Mouse (Mus musculus) forebrain, embryonic 16.5 days (tissue): ENCODE results near the gene Slc12a9. TPM values are rescaled to one million over a fixed set of nuclear protein-coding genes. Genes with fewer than 3 reads are reported as not detected.
A peak's percentile ranks its signal among the peaks of the same experiment; 100 is the strongest.

ENCODE experiments used
- ATAC-seq: fragments of 200-750 bp; cut with Nextera tagmentation; 2 replicates; pipeline ENCODE4 v1.8.0; 2017; ENCODE audit warnings: mild to moderate bottlenecking, moderate library complexity
- H3K27ac ChIP-seq: fragments of 300-500 bp; sonication (generic); 2 replicates; pipeline ENCODE4 v1.5.1; 2014; ENCODE audit warnings: low read length, control low read depth
- H3K27me3 ChIP-seq: fragments of 300-500 bp; sonication (generic); replicated peaks from 2 replicates; pipeline ENCODE4 v1.6.1; 2014; ENCODE audit warnings: low read length; ENCODE audit not compliant: control insufficient read depth, insufficient read depth
- H3K36me3 ChIP-seq: fragments of 300-500 bp; sonication (generic); 2 replicates; pipeline ENCODE4 v1.6.1; 2014; ENCODE audit not compliant: control insufficient read depth, insufficient read depth
- H3K4me1 ChIP-seq: fragments of 300-500 bp; sonication (generic); replicated peaks from 2 replicates; pipeline ENCODE4 v1.6.1; 2014; ENCODE audit warnings: low read length; ENCODE audit not compliant: control insufficient read depth, insufficient read depth
- H3K4me2 ChIP-seq: fragments of 300-500 bp; sonication (generic); 2 replicates; pipeline ENCODE4 v1.6.1; 2014; ENCODE audit warnings: mild to moderate bottlenecking, low read length, control low read depth
- H3K4me3 ChIP-seq: fragments of 300-500 bp; sonication (generic); replicated peaks from 2 replicates; pipeline ENCODE4 v1.5.1; 2014; ENCODE audit warnings: mild to moderate bottlenecking, low read length, control low read depth
- H3K9ac ChIP-seq: fragments of 300-500 bp; sonication (generic); replicated peaks from 2 replicates; pipeline ENCODE4 v1.6.1; 2014; ENCODE audit warnings: low read depth, low read length, control low read depth
- H3K9me3 ChIP-seq: fragments of 300-500 bp; sonication (generic); 2 replicates; pipeline ENCODE4 v1.6.1; 2016; ENCODE audit warnings: low read length; ENCODE audit not compliant: control insufficient read depth
- WGBS: fragments of 180-500 bp; shearing (Covaris S2); extraction: QIAGEN DNeasy Blood & Tissue Kit; methylation state at CpG from one replicate; pipeline ENCODE4 v1.1.7; 2014; 5-methylcytosine and 5-hydroxymethylcytosine counted together
- polyA plus RNA-seq: library from polyadenylated mRNA; unstranded; fragments of >200 nt; fragmentation: Nextera tagmentation; extraction: Ambion mirVana; gene quantifications from 2 replicates; pipeline ENCODE4 v1.2.1, GENCODE M21; 2015

The Slc12a9 gene
- polyA plus RNA-seq, 1 experiment from 2014 or later, result 26.0 TPM

- Histone ChIP-seq H3K4me2 (peak overlapping the region; percentile 91), H3K9ac (no peak overlapping the region), H3K4me1 (peaks cover 25% of the 10 kb centered on the region), H3K4me3 (peak overlapping the region; percentile 86), H3K36me3 (peaks cover 20% of the 10 kb centered on the region), H3K9me3 (no peaks in the 10 kb centered on the region), H3K27ac (no peak overlapping the region), H3K27me3 (no peaks in the 10 kb centered on the region)
- 74% methylated on average over 3 of the region's 3 CpGs for WGBS
- ATAC-seq, result no peak
Measured at GRCm38 (mm10) chr5:137305822-137306221, 27.6 kb downstream of the Slc12a9 start.

GRCm38 (mm10) chr5:137304816-137305215 lies 28.6 kb downstream of the Slc12a9 start:
- H3K36me3 ChIP-seq, result peaks cover 30% of the 10 kb centered on the region

GRCm38 (mm10) chr5:137304165-137304564 lies 29.2 kb downstream of the Slc12a9 start:
- ATAC-seq, result no peak
- H3K9me3 ChIP-seq, result no peaks in the 10 kb centered on the region
- H3K27me3 ChIP-seq, result no peaks in the 10 kb centered on the region
- no peak overlapping the region for H3K4me3 ChIP-seq
- 78% methylated on average over 3 of the region's 3 CpGs for WGBS
- no peak overlapping the region for H3K9ac ChIP-seq
- peaks cover 25% of the 10 kb centered on the region for H3K4me1 ChIP-seq
- peaks cover 32% of the 10 kb centered on the region for H3K36me3 ChIP-seq
- no peak overlapping the region for H3K4me2 ChIP-seq
- no peak overlapping the region for H3K27ac ChIP-seq

More at GRCm38 (mm10) chr5:137304816-137305215, 28.6 kb downstream of the Slc12a9 start:
- H3K27me3 ChIP-seq, result no peaks in the 10 kb centered on the region
- WGBS, result 65% methylated on average over 4 of the region's 4 CpGs
- 0 out of 2 replicates have a peak overlapping the region, but pooled peaks have one; percentile 3 for H3K9ac ChIP-seq
- H3K9me3 ChIP-seq, result no peaks in the 10 kb centered on the region
- H3K4me2 ChIP-seq, result peak overlapping the region; percentile 91
- no peak overlapping the region for H3K27ac ChIP-seq
- peaks cover 25% of the 10 kb centered on the region for H3K4me1 ChIP-seq
- H3K4me3 ChIP-seq, result no peak overlapping the region
- no peak for ATAC-seq

GRCm38 (mm10) chr5:137303609-137304008 lies 29.8 kb downstream of the Slc12a9 start:
- Histone ChIP-seq H3K9ac (no peak overlapping the region), H3K4me2 (no peak overlapping the region), H3K4me1 (peaks cover 25% of the 10 kb centered on the region), H3K4me3 (no peak overlapping the region), H3K9me3 (no peaks in the 10 kb centered on the region), H3K27ac (no peak overlapping the region), H3K27me3 (no peaks in the 10 kb centered on the region), H3K36me3 (peaks cover 32% of the 10 kb centered on the region)
- ATAC-seq, result no peak
- 82% methylated on average over 4 of the region's 4 CpGs for WGBS

- ATAC-seq, result peak; percentile 49; the same call in 1 of the 2 replicates
- Histone ChIP-seq H3K4me1 (peaks cover 18% of the 10 kb centered on the region), H3K27me3 (no peaks in the 10 kb centered on the region), H3K4me2 (no peak overlapping the region), H3K36me3 (peaks cover 56% of the 10 kb centered on the region), H3K27ac (no peak overlapping the region), H3K9ac (no peak overlapping the region), H3K4me3 (no peak overlapping the region), H3K9me3 (no peaks in the 10 kb centered on the region)
- 49% methylated on average over 21 of the region's 21 CpGs for WGBS
Measured at GRCm38 (mm10) chr5:137301253-137301652, 32.1 kb downstream of the Slc12a9 start.

- Histone ChIP-seq H3K36me3 (peaks cover 66% of the 10 kb centered on the region), H3K4me2 (no peak overlapping the region), H3K9ac (no peak overlapping the region), H3K9me3 (no peaks in the 10 kb centered on the region), H3K4me1 (peaks cover 5% of the 10 kb centered on the region), H3K27me3 (no peaks in the 10 kb centered on the region), H3K4me3 (no peak overlapping the region), H3K27ac (no peak overlapping the region)
- no peak for ATAC-seq
- 88% methylated on average over 7 of the region's 7 CpGs for WGBS
Measured at GRCm38 (mm10) chr5:137299240-137299639, 34.2 kb downstream of the Slc12a9 start.

- no peak overlapping the region for H3K4me3 ChIP-seq
- H3K27me3 ChIP-seq, result no peaks in the 10 kb centered on the region; the same call in 1 of the 2 replicates
- ATAC-seq, result no peak
- no peak overlapping the region for H3K9ac ChIP-seq
- peaks cover 18% of the 10 kb centered on the region for H3K4me1 ChIP-seq
- peaks cover 58% of the 10 kb centered on the region for H3K36me3 ChIP-seq
- 92% methylated on average over 14 of the region's 14 CpGs for WGBS
- no peaks in the 10 kb centered on the region for H3K9me3 ChIP-seq
- H3K4me2 ChIP-seq, result no peak overlapping the region
- H3K27ac ChIP-seq, result no peak overlapping the region
Measured at GRCm38 (mm10) chr5:137297126-137297525, 36.3 kb downstream of the Slc12a9 start.

- ATAC-seq, result no peak
- H3K4me3 ChIP-seq, result no peak overlapping the region
- 91% methylated on average over 15 of the region's 15 CpGs for WGBS
- H3K9me3 ChIP-seq, result no peaks in the 10 kb centered on the region
- H3K9ac ChIP-seq, result no peak overlapping the region
- peaks cover 44% of the 10 kb centered on the region for H3K36me3 ChIP-seq
- H3K27me3 ChIP-seq, result no peaks in the 10 kb centered on the region; the same call in 1 of the 2 replicates
- H3K4me2 ChIP-seq, result no peak overlapping the region
- peaks cover 18% of the 10 kb centered on the region for H3K4me1 ChIP-seq
- no peak overlapping the region for H3K27ac ChIP-seq
Measured at GRCm38 (mm10) chr5:137295712-137296111, 37.7 kb downstream of the Slc12a9 start.

- peaks cover 2% of the 10 kb centered on the region for H3K27me3 ChIP-seq
- H3K27ac ChIP-seq, result no peak overlapping the region
- H3K4me3 ChIP-seq, result no peak overlapping the region
- WGBS, result 78% methylated on average over 9 of the region's 9 CpGs
- H3K4me2 ChIP-seq, result peak overlapping the region; percentile 99; the same call in 1 of the 2 replicates
- peaks cover 40% of the 10 kb centered on the region for H3K36me3 ChIP-seq
- H3K9me3 ChIP-seq, result no peaks in the 10 kb centered on the region
- no peak for ATAC-seq
- peak overlapping the region; percentile 76 for H3K9ac ChIP-seq
- peaks cover 18% of the 10 kb centered on the region for H3K4me1 ChIP-seq
Measured at GRCm38 (mm10) chr5:137295296-137295695, 38.1 kb downstream of the Slc12a9 start.

- no peak; the same call in none of the 2 replicates for ATAC-seq
- Histone ChIP-seq H3K36me3 (peaks cover 34% of the 10 kb centered on the region), H3K4me3 (peak overlapping the region; percentile 71), H3K9me3 (no peaks in the 10 kb centered on the region), H3K9ac (peak overlapping the region; percentile 76), H3K27ac (peak overlapping the region; percentile 85), H3K4me2 (peak overlapping the region; percentile 99), H3K4me1 (peaks cover 18% of the 10 kb centered on the region), H3K27me3 (peaks cover 8% of the 10 kb centered on the region)
- 6% methylated on average over 18 of the region's 18 CpGs for WGBS
Measured at GRCm38 (mm10) chr5:137294744-137295093, 38.7 kb downstream of the Slc12a9 start.
